Mouse (Mus musculus) lung, postnatal 0 days (tissue): Measurements from ENCODE around the gene Ifitm2.

ENCODE experiments used
- CTCF ChIP-seq: IDR thresholded peaks from 2 replicates; pipeline ENCODE4 v1.5.1; 2016; ENCODE audit warnings: antibody characterized with exemption, mild to moderate bottlenecking
- EP300 ChIP-seq: IDR thresholded peaks from 2 replicates; pipeline ENCODE4 v1.6.1; 2016; ENCODE audit warnings: antibody characterized with exemption, mild to moderate bottlenecking, control low read depth

DNA sequence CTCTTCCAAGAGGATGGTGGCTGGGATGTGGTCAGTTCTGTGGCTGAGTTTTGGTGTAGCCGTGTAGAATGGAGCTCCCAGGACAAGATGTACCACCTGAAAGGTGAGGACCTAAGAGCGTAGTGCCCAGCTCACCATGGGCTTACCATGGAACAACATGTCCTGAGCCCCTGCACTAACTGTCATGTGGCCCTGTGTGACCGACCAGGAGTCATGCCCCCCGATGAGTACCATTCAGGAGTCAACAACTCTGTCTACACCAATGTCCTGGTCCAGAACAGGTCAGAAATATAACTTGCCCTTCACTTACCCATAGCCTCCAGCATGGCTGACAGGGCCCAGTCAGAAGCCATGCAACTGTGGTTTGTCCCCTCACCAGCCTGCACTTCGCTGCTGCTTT, 10.5 kb downstream of the Ifitm2 start:
- TF ChIP-seq CTCF: no peak
- TF ChIP-seq EP300: no peak
